Mouse (Mus musculus) bone marrow macrophage, adult 2 months (primary cell): ENCODE data around the gene Mterf1a. TPM values are rescaled to one million over a fixed set of nuclear protein-coding genes. Genes with fewer than 3 reads are reported as not detected.

ENCODE experiments used
- H3K27ac ChIP-seq: 2 replicates; pipeline ENCODE4 v1.5.1; 2012; ENCODE audit warnings: low read depth, low read length; ENCODE audit not compliant: insufficient read depth
- H3K4me1 ChIP-seq: 2 replicates; pipeline ENCODE4 v1.6.1; 2012; ENCODE audit warnings: low read length; ENCODE audit not compliant: control insufficient read depth, insufficient read depth
- H3K4me3 ChIP-seq: 2 replicates; pipeline ENCODE4 v1.5.1; 2012; ENCODE audit warnings: mild to moderate bottlenecking, low read length, moderate library complexity; ENCODE audit not compliant: insufficient read depth
- CTCF ChIP-seq: IDR thresholded peaks from 2 replicates; pipeline ENCODE4 v1.5.1; 2012; ENCODE audit warnings: low read depth, mild to moderate bottlenecking, low read length, moderate library complexity
- POLR2A ChIP-seq: IDR thresholded peaks from 2 replicates; pipeline ENCODE4 v1.6.1; 2012; ENCODE audit warnings: mild to moderate bottlenecking, low read depth, low read length, borderline replicate concordance
- polyA plus RNA-seq: library from polyadenylated mRNA; stranded (reverse); fragments of >200 nt; gene quantifications from 2 replicates; pipeline ENCODE4 v1.2.4, GENCODE M21; 2012; ENCODE audit not compliant: missing spikeins, insufficient read depth, insufficient read length

Gene Mterf1a
- polyA plus RNA-seq, 1 experiment = 6.2 TPM

GRCm38 (mm10) chr5:3870161-3870560 lies 23.6 kb downstream of the Mterf1a start:
- Histone ChIP-seq H3K4me3 (no peak overlapping the region), H3K4me1 (peaks cover 6% of the 10 kb centered on the region), H3K27ac (no peak overlapping the region)
- no peak for TF ChIP-seq CTCF
- no peak for TF ChIP-seq POLR2A

GRCm38 (mm10) chr5:3845026-3845425 lies 48.7 kb downstream of the Mterf1a start, which contains the start of gene Lrrd1:
Lrrd1 (plus strand) TSS chr5:3845173.
- H3K4me3 ChIP-seq = no peak within 1 kb of the TSS
- TF ChIP-seq POLR2A (no peak), CTCF (no peak)
- no peaks in the 10 kb centered on the region for H3K4me1 ChIP-seq
- no peak within 1 kb of the TSS for H3K27ac ChIP-seq

Other genes with a start within 250 kb of the Mterf1a start
- gene Tmbim7, start 242.8 kb downstream of the Mterf1a start, polyA plus RNA-seq = not detected in 2 replicates
- gene Gatad1, start 236.7 kb downstream of the Mterf1a start, polyA plus RNA-seq = 76.2 and 81.2 TPM in 2 replicates
- 15.0 and 18.5 TPM in 2 replicates for gene Ankib1, start 91.0 kb downstream of the Mterf1a start, polyA plus RNA-seq
- gene Krit1, start 90.7 kb downstream of the Mterf1a start, polyA plus RNA-seq = 42.8 and 54.8 TPM in 2 replicates
- 0.41 TPM in 1 of 2 replicates, not detected in the other for gene Lrrd1, start 48.8 kb downstream of the Mterf1a start, polyA plus RNA-seq
- gene Akap9, start 34.1 kb upstream of the Mterf1a start, polyA plus RNA-seq = 23.3 and 24.9 TPM in 2 replicates
- 22.9 and 23.2 TPM in 2 replicates for gene Cyp51, start 210.8 kb upstream of the Mterf1a start, polyA plus RNA-seq